Mouse (Mus musculus) MEL (cell line): ENCODE results near the gene Ngly1. TPM values are rescaled to one million over a fixed set of nuclear protein-coding genes. Genes with fewer than 3 reads are reported as not detected.

Experiments used
- DNase-seq: peaks from one replicate; pipeline ENCODE4 v3.0.0; 2011; ENCODE audit warnings: low read depth, low spot score
- H3K27ac ChIP-seq: 2 replicates; pipeline ENCODE4 v1.5.1; 2012; ENCODE audit warnings: low read depth, mild to moderate bottlenecking, control low read depth, low read length, moderate library complexity; ENCODE audit not compliant: control insufficient read depth
- H3K27me3 ChIP-seq, 2 experiments: fragments of 150-350 bp in 1 of 2; sonication (generic) in 1 of 2; 2 replicates each; pipeline ENCODE4 v1.6.1; 2012; ENCODE audit warnings: low read length in 2 of 2, mild to moderate bottlenecking in 2 of 2, improper control_type of control experiment in 1 of 2, moderate library complexity in 1 of 2; ENCODE audit not compliant: insufficient read depth in 2 of 2, control insufficient read depth in 1 of 2
- H3K36me3 ChIP-seq, 2 experiments: 2 replicates each; pipeline ENCODE4 v1.6.1; 2012 to 2014; ENCODE audit warnings: low read length in 2 of 2, improper control_type of control experiment in 1 of 2, inconsistent platforms in 1 of 2, mild to moderate bottlenecking in 1 of 2; ENCODE audit not compliant: insufficient read depth in 2 of 2, control insufficient read depth in 1 of 2
- H3K4me1 ChIP-seq, 2 experiments: fragments of 150-350 bp in 1 of 2; sonication (generic) in 1 of 2; 2 replicates each; pipeline ENCODE4 v1.6.1; 2012; ENCODE audit warnings: low read length in 2 of 2, improper control_type of control experiment in 1 of 2, mild to moderate bottlenecking in 1 of 2; ENCODE audit not compliant: insufficient read depth in 2 of 2, control insufficient read depth in 1 of 2
- H3K4me3 ChIP-seq, 2 experiments: fragments of 150-350 bp in 1 of 2; sonication (generic) in 1 of 2; 2 replicates each; pipeline ENCODE4 v1.5.1; 2012; ENCODE audit warnings: low read depth in 2 of 2, low read length in 2 of 2, mild to moderate bottlenecking in 2 of 2, moderate library complexity in 2 of 2, control low read depth in 1 of 2, improper control_type of control experiment in 1 of 2; ENCODE audit not compliant: control insufficient read depth in 1 of 2, insufficient read depth in 1 of 2
- H3K79me2 ChIP-seq: 2 replicates; pipeline ENCODE4 v1.6.1; 2012; ENCODE audit warnings: mild to moderate bottlenecking, low read length, moderate library complexity; ENCODE audit not compliant: control insufficient read depth, poor library complexity, insufficient read depth
- H3K9ac ChIP-seq: 2 replicates; pipeline ENCODE4 v1.6.1; 2012; ENCODE audit warnings: low read depth, mild to moderate bottlenecking, control low read depth, low read length, moderate library complexity; ENCODE audit not compliant: control insufficient read depth, poor library complexity, severe bottlenecking
- H3K9me3 ChIP-seq: fragments of 150-350 bp; sonication (generic); replicated peaks from 2 replicates; pipeline ENCODE4 v1.6.1; 2012; ENCODE audit warnings: mild to moderate bottlenecking, low read length, improper control_type of control experiment, moderate library complexity; ENCODE audit not compliant: insufficient read depth
- BHLHE40 ChIP-seq: IDR thresholded peaks from 2 replicates; pipeline ENCODE4 v1.6.1; 2012; ENCODE audit warnings: low read depth, mild to moderate bottlenecking, inconsistent platforms, low read length, improper control_type of control experiment, borderline replicate concordance
- CHD1 ChIP-seq: IDR thresholded peaks from 2 replicates; pipeline ENCODE4 v1.6.1; 2012; ENCODE audit warnings: low read depth, mild to moderate bottlenecking, inconsistent platforms, low read length, improper control_type of control experiment
- CHD2 ChIP-seq: IDR thresholded peaks from 2 replicates; pipeline ENCODE4 v1.6.1; 2011; ENCODE audit warnings: low read length, improper control_type of control experiment
- E2F4 ChIP-seq: IDR thresholded peaks from 2 replicates; pipeline ENCODE4 v1.6.1; 2011; ENCODE audit warnings: low read depth, low read length, improper control_type of control experiment, borderline replicate concordance
- GABPA ChIP-seq: IDR thresholded peaks from 2 replicates; pipeline ENCODE4 v1.6.1; 2012; ENCODE audit warnings: low read depth, mild to moderate bottlenecking, inconsistent platforms, low read length, improper control_type of control experiment, moderate library complexity
- GATA1 ChIP-seq: IDR thresholded peaks from 2 replicates; pipeline ENCODE4 v1.6.1; 2011; ENCODE audit warnings: low read depth, low read length, improper control_type of control experiment
- JUND ChIP-seq: IDR thresholded peaks from 2 replicates; pipeline ENCODE4 v1.6.1; 2011; ENCODE audit warnings: low read depth, mild to moderate bottlenecking, improper control_type of control experiment, low read length
- MAZ ChIP-seq: IDR thresholded peaks from 2 replicates; pipeline ENCODE4 v1.6.1; 2012; ENCODE audit warnings: low read depth, mild to moderate bottlenecking, inconsistent platforms, low read length, improper control_type of control experiment
- MEF2A ChIP-seq: IDR thresholded peaks from 2 replicates; pipeline ENCODE4 v1.6.1; 2014; ENCODE audit warnings: low read depth, mild to moderate bottlenecking, inconsistent platforms, low read length, improper control_type of control experiment; ENCODE audit not compliant: poor library complexity, insufficient replicate concordance, severe bottlenecking; ENCODE audit errors: extremely low read depth
- MYB ChIP-seq: IDR thresholded peaks from 2 replicates; pipeline ENCODE4 v1.6.1; 2011; ENCODE audit warnings: mild to moderate bottlenecking, low read depth, low read length, improper control_type of control experiment
- MYC ChIP-seq: IDR thresholded peaks from 2 replicates; pipeline ENCODE4 v1.6.1; 2011; ENCODE audit warnings: low read depth, mild to moderate bottlenecking, low read length, improper control_type of control experiment, moderate library complexity
- NELFE ChIP-seq: IDR thresholded peaks from 2 replicates; pipeline ENCODE4 v1.6.1; 2011; ENCODE audit warnings: low read depth, low read length, improper control_type of control experiment
- NRF1 ChIP-seq: IDR thresholded peaks from 2 replicates; pipeline ENCODE4 v1.6.1; 2014; ENCODE audit warnings: low read depth, mild to moderate bottlenecking, inconsistent platforms, low read length, improper control_type of control experiment, moderate library complexity; ENCODE audit not compliant: poor library complexity, insufficient read depth, severe bottlenecking
- POLR2A ChIP-seq, 2 experiments: IDR thresholded peaks; 2 replicates each; pipeline ENCODE4 v1.6.1; 2011 to 2012; ENCODE audit warnings: low read length in 2 of 2, mild to moderate bottlenecking in 2 of 2, control low read depth in 1 of 2, improper control_type of control experiment in 1 of 2, low read depth in 1 of 2, moderate library complexity in 1 of 2; ENCODE audit not compliant: control insufficient read depth in 1 of 2, insufficient read depth in 1 of 2, poor library complexity in 1 of 2
- POLR2AphosphoS5 ChIP-seq: IDR thresholded peaks from 2 replicates; pipeline ENCODE4 v1.6.1; 2012; ENCODE audit warnings: low read depth, borderline replicate concordance, mild to moderate bottlenecking, inconsistent platforms, low read length, moderate library complexity, mixed read lengths
- SIN3A ChIP-seq: IDR thresholded peaks from 2 replicates; pipeline ENCODE4 v1.6.1; 2012; ENCODE audit warnings: low read length, improper control_type of control experiment, inconsistent platforms
- SMC3 ChIP-seq: IDR thresholded peaks from 2 replicates; pipeline ENCODE4 v1.6.1; 2011; ENCODE audit warnings: low read depth, low read length, improper control_type of control experiment
- TBP ChIP-seq: IDR thresholded peaks from 2 replicates; pipeline ENCODE4 v1.8.0; 2011; ENCODE audit warnings: low read depth, low read length, improper control_type of control experiment
- UBTF ChIP-seq: IDR thresholded peaks from 2 replicates; pipeline ENCODE4 v1.6.1; 2012; ENCODE audit warnings: low read depth, mild to moderate bottlenecking, inconsistent platforms, low read length, improper control_type of control experiment, moderate library complexity, borderline replicate concordance; ENCODE audit not compliant: insufficient read depth
- USF2 ChIP-seq, 2 experiments: IDR thresholded peaks; 2 replicates each; pipeline ENCODE4 v1.6.1; 2011 to 2012; ENCODE audit warnings: improper control_type of control experiment in 2 of 2, low read length in 2 of 2, borderline replicate concordance in 1 of 2, inconsistent platforms in 1 of 2, low read depth in 1 of 2, mild to moderate bottlenecking in 1 of 2; ENCODE audit not compliant: insufficient read depth in 1 of 2
- ZC3H11A ChIP-seq: IDR thresholded peaks from 2 replicates; pipeline ENCODE4 v1.6.1; 2012; ENCODE audit warnings: low read depth, mild to moderate bottlenecking, inconsistent platforms, low read length, improper control_type of control experiment
- polyA plus RNA-seq, 2 experiments: library from polyadenylated mRNA; stranded (reverse) in 1 of 2; unstranded in 1 of 2; fragments of >175 nt in 1 of 2; fragments of >200 nt in 1 of 2; gene quantifications; 2 replicates each; pipeline versions ENCODE4 v1.2.1 to v1.2.4; 2012; ENCODE audit warnings: low replicate concordance in 2 of 2, low read depth in 1 of 2; ENCODE audit not compliant: insufficient read length in 2 of 2, insufficient read depth in 1 of 2, missing spikeins in 1 of 2
- total RNA-seq: library from RNA; depleted of rRNA; stranded (reverse); fragments of 300-350 nt; gene quantifications from 2 replicates; pipeline ENCODE4 v1.2.3, GENCODE M21; 2012

Gene Ngly1
- total and polyA plus RNA-seq, 3 experiments: 26.7 to 28.7 TPM; not detected in 1

- H3K27ac ChIP-seq: no peak overlapping the region
- H3K9me3 ChIP-seq: no peaks in the 10 kb centered on the region
- no peaks in the 10 kb centered on the region for H3K79me2 ChIP-seq
- no peak overlapping the region for H3K9ac ChIP-seq
- DNase-seq: no peak
- H3K4me3 ChIP-seq: no peak overlapping the region
- no peaks in the 10 kb centered on the region for H3K27me3 ChIP-seq
- no peaks in the 10 kb centered on the region; a peak in 1 of 4 replicates for H3K4me1 ChIP-seq
- TF ChIP-seq E2F4 (no peak), MYC (no peak), SMC3 (no peak), MEF2A (no peak), BHLHE40 (no peak), NRF1 (no peak), UBTF (no peak), USF2 (IDR thresholded peaks at IDR 0.05; ENCODE audit: borderline replicate concordance in 1 of 2, insufficient read depth in 1 of 2, low read depth in 1 of 2, low read length in 2 of 2) (no peak), MAZ (no peak), POLR2AphosphoS5 (no peak), MYB (no peak), NELFE (no peak), TBP (no peak), CHD2 (no peak), JUND (no peak), ZC3H11A (no peak)
- H3K36me3 ChIP-seq: no peaks in the 10 kb centered on the region
Observed at GRCm38 (mm10) chr14:16328959-16329480, 79.9 kb downstream of the Ngly1 start.

GRCm38 (mm10) chr14:16329756-16330155 is 80.7 kb downstream of the Ngly1 start:
- Histone ChIP-seq H3K9ac (no peak overlapping the region), H3K36me3 (no peaks in the 10 kb centered on the region), H3K27ac (no peak overlapping the region), H3K9me3 (no peaks in the 10 kb centered on the region), H3K4me1 (no peaks in the 10 kb centered on the region; a peak in 1 of 4 replicates), H3K27me3 (no peaks in the 10 kb centered on the region), H3K4me3 (no peak overlapping the region), H3K79me2 (no peaks in the 10 kb centered on the region)
- no peak for DNase-seq
- TF ChIP-seq UBTF (no peak), SIN3A (no peak), GATA1 (no peak), CHD1 (no peak), POLR2AphosphoS5 (no peak), POLR2A (IDR thresholded peaks at IDR 0.05; ENCODE audit: control insufficient read depth in 1 of 2, insufficient read depth in 1 of 2, low read depth in 1 of 2, low read length in 2 of 2, poor library complexity in 1 of 2) (no peak), NRF1 (no peak), JUND (no peak), CHD2 (no peak), ZC3H11A (no peak), SMC3 (no peak), E2F4 (no peak), GABPA (no peak)
